Mouse (Mus musculus) small intestine, adult 2 months (tissue): Measurements from ENCODE around the gene Dlx5.

Experiments used
- CTCF ChIP-seq: fragments of 200-500 bp; IDR thresholded peaks from 2 replicates; pipeline ENCODE4 v1.5.1; 2012; ENCODE audit warnings: low read depth, mild to moderate bottlenecking, control low read depth, inconsistent platforms, low read length, moderate library complexity, mixed read lengths; ENCODE audit not compliant: insufficient replicate concordance, insufficient read length; ENCODE audit errors: extremely low read depth
- POLR2A ChIP-seq: fragments of 200-500 bp; IDR thresholded peaks from 2 replicates; pipeline ENCODE4 v1.6.1; 2012; ENCODE audit warnings: low read depth, mild to moderate bottlenecking, control low read depth, inconsistent platforms, low read length, moderate library complexity

- TF ChIP-seq POLR2A (no peak), CTCF (no peak)
Measured at GRCm38 (mm10) chr6:6914849-6915525, 33.1 kb upstream of the Dlx5 start.
